Mouse (Mus musculus) neural tube, embryonic 11.5 days (tissue): ENCODE measurements around the gene Cers5. TPM values are rescaled to one million over a fixed set of nuclear protein-coding genes. Genes with fewer than 3 reads are reported as not detected.

Source experiments
- ATAC-seq: fragments of 200-750 bp; cut with Nextera tagmentation; 2 replicates; pipeline ENCODE4 v1.8.0; 2017; ENCODE audit warnings: moderate number of reproducible peaks, mild to moderate bottlenecking, moderate TSS enrichment, moderate library complexity; ENCODE audit not compliant: insufficient read depth, low FRiP score, low TSS enrichment
- DNase-seq: peaks from one replicate; pipeline ENCODE4 v3.0.0-alpha.2; 2015; ENCODE audit warnings: low spot score
- H3K27ac ChIP-seq: fragments of 300-500 bp; sonication (generic); 2 replicates; pipeline ENCODE4 v1.5.1; 2014; ENCODE audit warnings: low read depth, mild to moderate bottlenecking, low read length
- H3K27me3 ChIP-seq: fragments of 300-500 bp; sonication (generic); 2 replicates; pipeline ENCODE4 v1.6.1; 2014; ENCODE audit warnings: mild to moderate bottlenecking, low read length, mixed read lengths; ENCODE audit not compliant: control insufficient read depth, insufficient read depth
- H3K36me3 ChIP-seq: fragments of 300-500 bp; sonication (generic); 2 replicates; pipeline ENCODE4 v1.6.1; 2014; ENCODE audit warnings: mild to moderate bottlenecking, low read length, moderate library complexity, mixed read lengths; ENCODE audit not compliant: control insufficient read depth, insufficient read depth
- H3K4me1 ChIP-seq: fragments of 300-500 bp; sonication (generic); 2 replicates; pipeline ENCODE4 v1.6.1; 2014; ENCODE audit warnings: low read length, mixed read lengths; ENCODE audit not compliant: control insufficient read depth, insufficient read depth
- H3K4me2 ChIP-seq: fragments of 300-500 bp; sonication (generic); 2 replicates; pipeline ENCODE4 v1.6.1; 2014; ENCODE audit warnings: low read depth, mild to moderate bottlenecking, moderate library complexity
- H3K4me3 ChIP-seq: fragments of 300-500 bp; sonication (generic); 2 replicates; pipeline ENCODE4 v1.5.1; 2014; ENCODE audit warnings: low read depth, low read length
- H3K9ac ChIP-seq: fragments of 300-500 bp; sonication (generic); 2 replicates; pipeline ENCODE4 v1.6.1; 2014; ENCODE audit warnings: mild to moderate bottlenecking, low read length
- H3K9me3 ChIP-seq: fragments of 300-500 bp; sonication (generic); 2 replicates; pipeline ENCODE4 v1.6.1; 2016; ENCODE audit warnings: low read length; ENCODE audit not compliant: control insufficient read depth
- WGBS: fragments of 180-500 bp; shearing (Covaris S2); extraction: QIAGEN DNeasy Blood & Tissue Kit; methylation state at CpG from one replicate; pipeline ENCODE4 v1.1.7; 2014; 5-methylcytosine and 5-hydroxymethylcytosine counted together
- polyA plus RNA-seq: library from polyadenylated mRNA; unstranded; fragments of >200 nt; fragmentation: Nextera tagmentation; extraction: Ambion mirVana; gene quantifications from 2 replicates; pipeline ENCODE4 v1.2.1, GENCODE M21; 2014

Gene Cers5
- polyA plus RNA-seq, 1 experiment from 2014 or later = 69.7 TPM

GRCm38 (mm10) chr15:99717386-99718334, 55.0 kb downstream of the Cers5 start, which contains the start of gene Gpd1:
TSS of gene Gpd1 (plus strand) at chr15:99717515.
- H3K36me3 ChIP-seq = peaks cover 10% of the 10 kb centered on the region
- H3K27me3 ChIP-seq = no peaks in the 10 kb centered on the region
- no peak within 1 kb of the TSS for H3K4me3 ChIP-seq
- no peaks in the 10 kb centered on the region for H3K9me3 ChIP-seq
- peaks cover 5% of the 10 kb centered on the region; the same call in 1 of the 2 replicates for H3K4me1 ChIP-seq
- no peak for ATAC-seq
- H3K27ac ChIP-seq = no peak within 1 kb of the TSS
- no peak within 1 kb of the TSS for H3K4me2 ChIP-seq
- no peak within 1 kb of the TSS for H3K9ac ChIP-seq
- 77% methylated on average over 26 of the region's 26 CpGs for WGBS
- DNase-seq = no peak

DNA sequence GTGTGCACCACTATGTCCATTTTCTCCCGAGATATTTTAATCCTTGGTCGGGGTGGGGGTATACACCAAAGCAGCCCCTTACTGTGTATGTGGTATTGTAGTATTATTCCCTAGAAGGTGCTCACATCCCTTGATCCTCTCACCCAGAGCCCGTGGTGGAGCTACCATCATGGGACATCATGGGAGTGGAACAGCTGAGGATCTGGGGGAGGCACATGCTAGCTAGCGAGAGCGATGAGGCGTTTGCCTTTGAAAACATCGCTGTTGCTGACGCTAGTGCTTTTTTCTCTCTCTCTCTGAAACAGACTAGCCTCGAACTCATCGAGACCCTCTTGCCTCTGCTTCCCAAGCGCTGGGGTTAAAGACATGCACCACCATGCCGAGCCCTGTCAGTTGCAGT, 55.9 kb downstream of the Cers5 start:
- ATAC-seq = no peak
- Histone ChIP-seq H3K4me2 (no peak overlapping the region), H3K4me1 (peaks cover 5% of the 10 kb centered on the region; the same call in 1 of the 2 replicates), H3K27me3 (no peaks in the 10 kb centered on the region), H3K4me3 (no peak overlapping the region), H3K36me3 (peaks cover 19% of the 10 kb centered on the region), H3K27ac (no peak overlapping the region), H3K9me3 (no peaks in the 10 kb centered on the region), H3K9ac (no peak overlapping the region)
- WGBS = 94% methylated on average over 12 of the region's 12 CpGs
- no peak for DNase-seq

DNA sequence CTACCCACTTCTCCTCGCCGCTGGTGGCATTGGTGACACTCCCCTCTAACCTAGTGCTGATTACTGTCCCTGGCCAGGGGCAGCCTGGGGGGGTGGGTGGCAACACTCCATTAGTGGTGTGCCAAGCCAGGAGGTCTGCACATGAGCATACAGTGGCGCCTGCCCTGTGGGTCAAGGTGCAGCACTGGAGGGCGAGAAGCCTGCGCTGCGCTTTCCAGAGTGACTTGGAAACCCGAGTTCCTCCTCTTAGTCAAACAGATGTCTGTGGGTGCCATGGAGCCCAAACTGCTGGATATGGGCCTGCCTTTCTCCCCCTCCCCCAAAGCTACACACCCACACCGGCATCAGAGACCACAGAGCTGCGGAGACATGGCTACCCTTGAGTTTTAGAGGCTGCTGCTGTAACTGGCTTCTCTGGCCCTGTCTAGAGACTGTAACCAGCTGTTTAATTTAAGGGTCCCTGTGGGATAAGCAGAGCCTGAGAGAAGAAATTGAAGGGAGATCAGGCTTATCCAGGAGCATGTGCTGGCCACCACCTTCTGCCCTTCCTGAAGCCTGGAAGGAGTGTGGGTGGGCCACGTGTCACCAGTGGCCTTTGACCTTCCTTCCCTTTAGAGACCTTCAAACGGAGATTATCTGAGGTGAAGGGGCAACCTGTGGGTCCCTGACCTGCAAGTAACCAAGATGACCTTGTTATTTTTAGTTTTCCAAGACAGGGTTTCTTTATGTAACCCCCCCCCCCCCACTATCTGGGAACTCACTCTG, 56.5 kb downstream of the Cers5 start:
- H3K9ac ChIP-seq = no peak overlapping the region
- H3K27me3 ChIP-seq = no peaks in the 10 kb centered on the region
- H3K4me3 ChIP-seq = no peak overlapping the region
- no peak overlapping the region for H3K4me2 ChIP-seq
- ATAC-seq (no peak), DNase-seq (no peak)
- no peaks in the 10 kb centered on the region for H3K9me3 ChIP-seq
- H3K36me3 ChIP-seq = peaks cover 23% of the 10 kb centered on the region
- H3K27ac ChIP-seq = no peak overlapping the region
- WGBS = 78% methylated on average over 11 of the region's 11 CpGs
- H3K4me1 ChIP-seq = peaks cover 5% of the 10 kb centered on the region; the same call in 1 of the 2 replicates

GRCm38 (mm10) chr15:99715361-99715865, 57.3 kb downstream of the Cers5 start:
- no peak overlapping the region for H3K27ac ChIP-seq
- ATAC-seq = no peak
- no peak overlapping the region for H3K4me3 ChIP-seq
- peaks cover 25% of the 10 kb centered on the region for H3K36me3 ChIP-seq
- DNase-seq = no peak
- no peaks in the 10 kb centered on the region for H3K9me3 ChIP-seq
- H3K4me1 ChIP-seq = peaks cover 5% of the 10 kb centered on the region; the same call in 1 of the 2 replicates
- no peaks in the 10 kb centered on the region for H3K27me3 ChIP-seq
- WGBS = 87% methylated on average over 13 of the region's 13 CpGs
- no peak overlapping the region for H3K4me2 ChIP-seq
- H3K9ac ChIP-seq = no peak overlapping the region

GRCm38 (mm10) chr15:99714858-99715257, 57.8 kb downstream of the Cers5 start:
- peaks cover 5% of the 10 kb centered on the region; the same call in 1 of the 2 replicates for H3K4me1 ChIP-seq
- WGBS = 62% methylated on average over 7 of the region's 7 CpGs
- H3K36me3 ChIP-seq = peaks cover 30% of the 10 kb centered on the region
- no peaks in the 10 kb centered on the region for H3K9me3 ChIP-seq
- no peak overlapping the region for H3K4me2 ChIP-seq
- peak; percentile 78 for DNase-seq
- ATAC-seq = peak; percentile 17; the same call in 1 of the 2 replicates
- no peak overlapping the region for H3K27ac ChIP-seq
- H3K27me3 ChIP-seq = no peaks in the 10 kb centered on the region
- no peak overlapping the region for H3K9ac ChIP-seq
- no peak overlapping the region for H3K4me3 ChIP-seq

- Histone ChIP-seq H3K27me3 (no peaks in the 10 kb centered on the region), H3K27ac (no peak overlapping the region), H3K9ac (no peak overlapping the region), H3K36me3 (peaks cover 35% of the 10 kb centered on the region), H3K4me2 (no peak overlapping the region), H3K4me3 (no peak overlapping the region), H3K9me3 (no peaks in the 10 kb centered on the region), H3K4me1 (peaks cover 5% of the 10 kb centered on the region; the same call in 1 of the 2 replicates)
- WGBS = 70% methylated on average over 4 of the region's 4 CpGs
- ATAC-seq (no peak), DNase-seq (no peak)
Measured at GRCm38 (mm10) chr15:99714206-99714605, 58.5 kb downstream of the Cers5 start.

GRCm38 (mm10) chr15:99713569-99713968, 59.1 kb downstream of the Cers5 start:
- Histone ChIP-seq H3K27ac (no peak overlapping the region), H3K36me3 (peaks cover 40% of the 10 kb centered on the region), H3K27me3 (no peaks in the 10 kb centered on the region), H3K9ac (no peak overlapping the region), H3K4me2 (no peak overlapping the region), H3K4me3 (no peak overlapping the region), H3K9me3 (no peaks in the 10 kb centered on the region), H3K4me1 (peaks cover 5% of the 10 kb centered on the region; the same call in 1 of the 2 replicates)
- DNase-seq (no peak), ATAC-seq (no peak)
- 93% methylated on average over 3 of the region's 3 CpGs for WGBS

GRCm38 (mm10) chr15:99712666-99713559, 59.8 kb downstream of the Cers5 start:
- Histone ChIP-seq H3K4me3 (no peak overlapping the region), H3K4me1 (peaks cover 5% of the 10 kb centered on the region; the same call in 1 of the 2 replicates), H3K9me3 (no peaks in the 10 kb centered on the region), H3K36me3 (peaks cover 44% of the 10 kb centered on the region), H3K4me2 (no peak overlapping the region), H3K27me3 (no peaks in the 10 kb centered on the region), H3K27ac (no peak overlapping the region), H3K9ac (no peak overlapping the region; the same call in 1 of the 2 replicates)
- ATAC-seq (no peak), DNase-seq (no peak)
- WGBS = 76% methylated on average over 13 of the region's 13 CpGs
